Mouse (Mus musculus) myocyte (in vitro differentiated cells): ENCODE results near the gene Nr2f2. TPM values are rescaled to one million over a fixed set of nuclear protein-coding genes. Genes with fewer than 3 reads are reported as not detected.

ENCODE experiments used
- H3K27me3 ChIP-seq: one replicate; pipeline ENCODE4 v1.6.1; 2011; ENCODE audit not compliant: control insufficient read depth, insufficient read depth, insufficient read length
- H3K36me3 ChIP-seq: one replicate; pipeline ENCODE4 v1.6.1; 2011; ENCODE audit not compliant: control insufficient read depth, insufficient read depth
- H3K4me2 ChIP-seq: one replicate; pipeline ENCODE4 v1.6.1; 2011; ENCODE audit warnings: low read depth, control low read depth
- H3K4me3 ChIP-seq: one replicate; pipeline ENCODE4 v1.5.1; 2011; ENCODE audit warnings: mild to moderate bottlenecking, control low read depth, moderate library complexity
- H3K79me2 ChIP-seq: one replicate; pipeline ENCODE4 v1.6.1; 2011; ENCODE audit not compliant: control insufficient read depth, insufficient read depth
- H3ac ChIP-seq: one replicate; pipeline ENCODE4 v1.6.1; 2011; ENCODE audit not compliant: control insufficient read depth, insufficient read length
- CEBPB ChIP-seq: IDR thresholded peaks from 2 replicates; pipeline ENCODE4 v1.6.1; 2011; ENCODE audit warnings: mild to moderate bottlenecking, moderate library complexity; ENCODE audit not compliant: poor library complexity, insufficient read depth, severe bottlenecking
- E2F4 ChIP-seq: IDR thresholded peaks from one replicate; pipeline ENCODE4 v1.6.1; 2011; ENCODE audit warnings: mild to moderate bottlenecking, control low read depth, moderate library complexity; ENCODE audit not compliant: insufficient read depth
- MAX ChIP-seq: IDR thresholded peaks from one replicate; pipeline ENCODE4 v1.6.1; 2011; ENCODE audit warnings: low read depth, mild to moderate bottlenecking, control low read depth
- MYOD1 ChIP-seq, 3 experiments: IDR thresholded peaks; one replicate each; pipeline ENCODE4 v1.6.1; 2011; ENCODE audit warnings: control low read depth in 2 of 3, low read depth in 2 of 3, mild to moderate bottlenecking in 2 of 3, moderate library complexity in 1 of 3; ENCODE audit not compliant: insufficient read length in 2 of 3, control insufficient read depth in 1 of 3
- MYOG ChIP-seq, 3 experiments: IDR thresholded peaks; one replicate each; pipeline ENCODE4 v1.6.1; 2011; ENCODE audit warnings: control low read depth in 2 of 3, low read depth in 2 of 3, mild to moderate bottlenecking in 2 of 3; ENCODE audit not compliant: insufficient read length in 2 of 3, control insufficient read depth in 1 of 3, insufficient read depth in 1 of 3
- POLR2A ChIP-seq: IDR thresholded peaks from one replicate; pipeline ENCODE4 v1.6.1; 2011; ENCODE audit warnings: low read depth, mild to moderate bottlenecking, control low read depth, moderate library complexity; ENCODE audit not compliant: insufficient read length
- POLR2AphosphoS2 ChIP-seq: IDR thresholded peaks from one replicate; pipeline ENCODE4 v1.6.1; 2011; ENCODE audit warnings: low read depth, control low read depth; ENCODE audit not compliant: insufficient read length
- REST ChIP-seq: IDR thresholded peaks from one replicate; pipeline ENCODE4 v1.6.1; 2011; ENCODE audit warnings: mild to moderate bottlenecking, control low read depth, moderate library complexity; ENCODE audit not compliant: insufficient read depth, insufficient read length
- SRF ChIP-seq: IDR thresholded peaks from one replicate; pipeline ENCODE4 v1.6.1; 2011; ENCODE audit warnings: low read depth; ENCODE audit not compliant: control insufficient read depth, insufficient read length
- TCF12 ChIP-seq: IDR thresholded peaks from one replicate; pipeline ENCODE4 v1.6.1; 2011; ENCODE audit warnings: mild to moderate bottlenecking, control low read depth; ENCODE audit not compliant: poor library complexity, insufficient read depth, severe bottlenecking
- TCF3 ChIP-seq: IDR thresholded peaks from one replicate; pipeline ENCODE4 v1.6.1; 2011; ENCODE audit warnings: low read depth, control low read depth; ENCODE audit not compliant: insufficient read length
- USF1 ChIP-seq: IDR thresholded peaks from one replicate; pipeline ENCODE4 v1.6.1; 2011; ENCODE audit warnings: low read depth, mild to moderate bottlenecking, control low read depth, moderate library complexity
- polyA plus RNA-seq: library from polyadenylated mRNA; unstranded; fragments of >200 nt; fragmentation: generic; extraction: Trizol; gene quantifications from one replicate; pipeline ENCODE4 v1.2.1, GENCODE M21; 2012; ENCODE audit warnings: missing spikeins

The Nr2f2 gene
- polyA plus RNA-seq, 1 experiment = 7.0 TPM

- Histone ChIP-seq H3K79me2 (peaks cover 49% of the 10 kb centered on the region), H3ac (no peak overlapping the region), H3K4me3 (peak overlapping the region; percentile 32), H3K4me2 (peak overlapping the region; percentile 80), H3K27me3 (no peaks in the 10 kb centered on the region), H3K36me3 (peaks cover 18% of the 10 kb centered on the region)
- no peak for TF ChIP-seq TCF3
- no peak for TF ChIP-seq MAX
- no peak for TF ChIP-seq E2F4
- TF ChIP-seq CEBPB = no peak
- TF ChIP-seq REST = no peak
- no peak for TF ChIP-seq MYOD1 (IDR thresholded peaks at IDR 0.05; ENCODE audit: control insufficient read depth in 1 of 3, insufficient read length in 2 of 3, low read depth in 2 of 3)
- TF ChIP-seq MYOG (IDR thresholded peaks at IDR 0.05; ENCODE audit: control insufficient read depth in 1 of 3, insufficient read depth in 1 of 3, insufficient read length in 2 of 3, low read depth in 2 of 3) = no peak
- no peak for TF ChIP-seq TCF12
- no peak for TF ChIP-seq USF1
- TF ChIP-seq SRF = no peak
- no peak for TF ChIP-seq POLR2A
- TF ChIP-seq POLR2AphosphoS2 = no peak
Observed at GRCm38 (mm10) chr7:70351981-70352560, 14.5 kb downstream of the Nr2f2 start.

- no peak for TF ChIP-seq TCF12
- peak; percentile 29 for TF ChIP-seq POLR2A
- TF ChIP-seq MYOG (IDR thresholded peaks at IDR 0.05; ENCODE audit: control insufficient read depth in 1 of 3, insufficient read depth in 1 of 3, insufficient read length in 2 of 3, low read depth in 2 of 3) = peak in 2 of 3 experiments; percentile 12 to 50
- H3K36me3 ChIP-seq = peaks cover 11% of the 10 kb centered on the region
- H3ac ChIP-seq = peak overlapping the region; percentile 40
- H3K79me2 ChIP-seq = peaks cover 38% of the 10 kb centered on the region
- H3K4me3 ChIP-seq = peak overlapping the region; percentile 32
- H3K4me2 ChIP-seq = peak overlapping the region; percentile 80
- H3K27me3 ChIP-seq = no peaks in the 10 kb centered on the region
Observed at GRCm38 (mm10) chr7:70350781-70351551, 15.6 kb downstream of the Nr2f2 start.

DNA sequence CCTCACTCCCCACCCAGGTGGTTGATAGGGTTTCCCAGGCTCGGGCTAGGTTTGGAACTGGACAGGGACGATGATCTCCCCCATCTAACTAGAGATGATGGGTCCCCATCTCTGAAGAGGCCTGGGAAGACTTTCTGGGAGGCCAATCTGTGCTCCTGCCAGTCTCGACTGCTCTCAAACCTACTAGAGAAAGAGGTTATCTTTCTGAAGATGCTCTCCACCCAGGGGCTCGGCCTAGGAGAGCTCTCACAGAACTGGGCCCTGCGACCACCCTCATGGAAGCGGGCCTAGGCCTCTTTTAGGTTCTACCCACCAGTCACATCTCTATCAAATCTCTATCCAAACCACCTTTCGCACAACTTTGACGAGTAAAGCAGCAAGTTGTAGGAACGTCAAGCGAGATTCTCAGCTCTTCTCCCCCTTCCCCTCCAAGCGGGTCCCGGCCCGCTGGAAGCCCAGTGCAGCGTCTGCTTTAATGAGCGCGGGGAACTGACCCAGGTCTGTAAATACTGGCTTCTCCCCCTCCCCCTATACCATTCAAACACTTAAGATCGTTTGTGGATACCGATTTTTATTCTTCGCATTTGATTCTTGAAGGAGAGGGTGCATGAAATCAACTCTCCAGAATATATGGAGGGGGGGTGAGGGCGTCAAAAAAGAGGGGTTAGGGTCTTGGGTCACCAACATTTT is 16.4 kb downstream of the Nr2f2 start:
- Histone ChIP-seq H3K4me2 (peak overlapping the region; percentile 2), H3K79me2 (peaks cover 30% of the 10 kb centered on the region), H3K27me3 (no peaks in the 10 kb centered on the region), H3ac (no peak overlapping the region), H3K4me3 (peak overlapping the region; percentile 32), H3K36me3 (peaks cover 5% of the 10 kb centered on the region)
- TF ChIP-seq TCF3 (no peak), REST (no peak), TCF12 (no peak), CEBPB (no peak), POLR2A (no peak), MYOG (IDR thresholded peaks at IDR 0.05; ENCODE audit: control insufficient read depth in 1 of 3, insufficient read depth in 1 of 3, insufficient read length in 2 of 3, low read depth in 2 of 3) (no peak), E2F4 (no peak), MYOD1 (IDR thresholded peaks at IDR 0.05; ENCODE audit: control insufficient read depth in 1 of 3, insufficient read length in 2 of 3, low read depth in 2 of 3) (no peak), POLR2AphosphoS2 (no peak), SRF (no peak), MAX (no peak), USF1 (no peak)

DNA sequence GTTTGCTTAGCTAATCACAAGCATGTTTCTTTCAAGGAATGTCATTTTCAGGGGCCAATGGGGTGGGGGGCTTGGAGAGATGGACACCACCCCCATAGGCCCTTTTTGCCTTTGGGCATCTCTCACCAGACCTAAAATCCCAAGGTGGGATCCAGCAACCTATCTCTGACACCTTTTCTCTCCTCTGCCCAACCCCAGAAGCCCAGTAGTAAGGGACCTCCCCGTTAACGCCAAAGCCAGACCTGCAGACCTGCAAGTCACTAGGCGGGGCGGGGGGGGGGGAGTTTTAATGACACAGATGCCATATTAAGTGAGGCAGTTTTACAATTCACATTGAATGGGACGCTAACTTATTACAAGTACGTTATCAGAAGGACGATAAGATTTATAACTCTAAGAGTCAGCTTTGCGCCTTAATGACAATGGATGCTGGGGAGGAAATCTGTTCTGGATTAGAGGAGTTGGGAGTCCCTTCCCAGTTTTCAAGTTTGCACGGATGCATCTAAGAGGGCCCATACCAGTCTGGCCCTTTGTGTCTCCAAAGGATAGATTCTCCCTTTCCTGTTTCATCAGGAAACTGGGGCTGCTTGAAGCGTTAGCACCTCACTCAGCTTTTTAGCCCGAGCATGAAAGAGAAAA is 17.4 kb downstream of the Nr2f2 start:
- no peaks in the 10 kb centered on the region for H3K36me3 ChIP-seq
- no peak overlapping the region for H3ac ChIP-seq
- H3K27me3 ChIP-seq = no peaks in the 10 kb centered on the region
- TF ChIP-seq MYOD1 (IDR thresholded peaks at IDR 0.05; ENCODE audit: control insufficient read depth in 1 of 3, insufficient read length in 2 of 3, low read depth in 2 of 3) (no peak), MYOG (IDR thresholded peaks at IDR 0.05; ENCODE audit: control insufficient read depth in 1 of 3, insufficient read depth in 1 of 3, insufficient read length in 2 of 3, low read depth in 2 of 3) (no peak), TCF3 (no peak), POLR2AphosphoS2 (no peak), MAX (no peak), POLR2A (no peak), REST (no peak), TCF12 (no peak), SRF (no peak), USF1 (no peak), E2F4 (no peak)
- H3K4me3 ChIP-seq = no peak overlapping the region
- peaks cover 27% of the 10 kb centered on the region for H3K79me2 ChIP-seq
- no peak overlapping the region for H3K4me2 ChIP-seq
